Mouse (Mus musculus): ENCODE measurements around the gene Bpifa1.
"Not testable (repeated sequence)": the region's sequence is repeated elsewhere in the genome, so short reads cannot be mapped to it uniquely, and the experiment has no call there.

The Bpifa1 gene

GRCm38 (mm10) chr2:154142580-154142979, at the start of gene Bpifa1:
TSS of gene Bpifa1 (plus strand) at chr2:154142880.
- no peak for DNase-seq (ENCODE audit: low spot score)

GRCm38 (mm10) chr2:154097734-154098133, 44.9 kb upstream of the Bpifa1 start:
- no peak for DNase-seq (ENCODE audit: low spot score)

- DNase-seq (ENCODE audit: low spot score), result no peak
Observed at GRCm38 (mm10) chr2:154117381-154117780, 25.3 kb upstream of the Bpifa1 start.

GRCm38 (mm10) chr2:154130120-154130519, 12.6 kb upstream of the Bpifa1 start, which contains the start of gene Bpifa3:
TSS of gene Bpifa3 (plus strand) at chr2:154130336.
- no peak for DNase-seq (ENCODE audit: low spot score)

- no peak for DNase-seq (ENCODE audit: low spot score)
Observed at GRCm38 (mm10) chr2:154143735-154144134, 1.1 kb downstream of the Bpifa1 start.

DNA sequence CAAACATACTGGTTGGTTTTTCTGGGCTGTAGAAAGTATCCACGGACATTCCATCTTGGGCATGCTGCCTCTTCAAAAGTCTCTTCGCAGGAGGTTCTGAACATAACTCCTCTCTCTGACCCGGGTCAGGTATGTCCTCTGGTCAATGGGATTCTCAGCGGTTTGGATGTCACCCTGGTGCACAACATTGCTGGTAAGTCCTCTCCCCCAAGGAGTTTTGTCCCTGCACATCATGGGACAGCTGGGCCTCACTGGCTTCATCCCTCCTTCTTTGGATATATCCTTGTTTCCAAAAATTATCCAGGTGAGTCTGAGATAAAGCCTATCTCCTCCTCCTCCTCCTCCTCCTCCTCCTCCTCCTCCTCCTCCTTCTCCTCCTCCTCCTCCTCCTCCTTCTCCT, 4.8 kb downstream of the Bpifa1 start:
- DNase-seq (ENCODE audit: low spot score), result no peak

- DNase-seq (ENCODE audit: low spot score), result no peak
Observed at GRCm38 (mm10) chr2:154158433-154158832, 15.8 kb downstream of the Bpifa1 start.

GRCm38 (mm10) chr2:154162307-154162706, 19.6 kb downstream of the Bpifa1 start, which contains the start of gene Bpifa5:
TSS of gene Bpifa5 (plus strand) at chr2:154162607.
- DNase-seq (ENCODE audit: low spot score), result no peak

DNA sequence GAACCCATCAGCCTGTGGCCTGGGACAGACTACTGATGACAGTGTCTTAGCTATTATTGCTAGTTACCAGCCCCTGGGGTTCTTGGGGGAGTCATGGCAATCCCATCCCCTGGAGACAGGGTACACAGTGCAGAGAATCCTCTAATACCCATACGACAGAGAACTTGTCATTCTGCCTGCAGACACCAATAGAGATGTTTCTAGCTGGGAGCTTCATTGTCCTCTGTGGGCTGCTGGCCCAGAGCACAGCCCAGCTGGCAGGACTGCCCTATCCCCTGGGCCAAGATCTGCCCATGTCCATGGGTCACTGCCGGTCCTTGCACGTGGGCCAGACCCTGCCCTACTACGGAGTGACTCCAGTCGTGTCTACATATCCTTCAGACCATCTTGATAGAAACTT, 20.6 kb downstream of the Bpifa1 start:
- no peak for DNase-seq (ENCODE audit: low spot score)

GRCm38 (mm10) chr2:154169172-154169571, 26.5 kb downstream of the Bpifa1 start:
- DNase-seq (ENCODE audit: low spot score), result no peak

- no peak for DNase-seq (ENCODE audit: low spot score)
Observed at GRCm38 (mm10) chr2:154171621-154172020, 28.9 kb downstream of the Bpifa1 start.

- DNase-seq (ENCODE audit: low spot score), result peak; percentile 17
Observed at GRCm38 (mm10) chr2:154173313-154173712, 30.6 kb downstream of the Bpifa1 start.

GRCm38 (mm10) chr2:154181900-154182299, 39.2 kb downstream of the Bpifa1 start:
- DNase-seq (ENCODE audit: low spot score), result not testable (repeated sequence)

DNA sequence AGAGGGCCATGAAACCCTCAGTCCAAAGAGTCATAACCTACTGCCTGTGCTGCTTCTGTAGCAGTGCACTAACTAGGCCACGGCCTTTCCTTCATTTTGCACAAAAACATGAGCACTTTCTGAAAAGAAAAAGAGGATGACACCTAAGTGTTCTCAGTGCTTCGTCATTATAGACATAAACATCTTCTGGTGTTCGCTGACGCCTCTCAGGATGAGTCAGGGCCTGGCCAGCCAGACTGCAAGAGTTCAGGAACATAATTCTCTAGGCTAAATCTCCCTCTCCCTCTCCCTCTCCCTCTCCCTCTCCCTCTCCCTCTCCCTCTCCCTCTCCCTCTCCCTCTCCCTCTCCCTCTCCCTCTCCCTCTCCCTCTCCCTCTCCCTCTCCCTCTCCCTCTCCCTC, 40.4 kb downstream of the Bpifa1 start:
- DNase-seq (ENCODE audit: low spot score), result not testable (repeated sequence)

GRCm38 (mm10) chr2:154185319-154185718, 42.6 kb downstream of the Bpifa1 start:
- no peak for DNase-seq (ENCODE audit: low spot score)

DNA sequence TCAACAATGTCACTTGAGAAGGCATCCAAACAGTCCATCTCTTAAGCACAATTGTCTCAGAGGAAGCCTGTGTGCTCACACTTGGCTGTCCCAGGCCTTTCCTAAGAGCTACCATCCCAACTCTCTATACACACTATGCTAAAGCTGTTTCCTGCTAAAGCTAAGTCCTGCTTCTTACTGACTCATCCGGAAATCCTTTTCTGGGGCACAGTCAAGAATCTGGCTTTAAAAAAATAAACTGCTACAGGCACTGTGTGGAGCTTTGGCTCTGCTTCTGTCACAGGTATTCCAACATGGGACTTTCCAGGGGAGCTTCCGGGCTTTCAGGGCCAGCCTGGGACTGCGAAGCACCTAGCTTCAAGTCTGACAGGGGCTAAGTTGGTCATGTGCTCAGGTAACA, 43.1 kb downstream of the Bpifa1 start:
- DNase-seq (ENCODE audit: low spot score), result no peak

- no peak for DNase-seq (ENCODE audit: low spot score)
Observed at GRCm38 (mm10) chr2:154187468-154187867, 44.8 kb downstream of the Bpifa1 start.

DNA sequence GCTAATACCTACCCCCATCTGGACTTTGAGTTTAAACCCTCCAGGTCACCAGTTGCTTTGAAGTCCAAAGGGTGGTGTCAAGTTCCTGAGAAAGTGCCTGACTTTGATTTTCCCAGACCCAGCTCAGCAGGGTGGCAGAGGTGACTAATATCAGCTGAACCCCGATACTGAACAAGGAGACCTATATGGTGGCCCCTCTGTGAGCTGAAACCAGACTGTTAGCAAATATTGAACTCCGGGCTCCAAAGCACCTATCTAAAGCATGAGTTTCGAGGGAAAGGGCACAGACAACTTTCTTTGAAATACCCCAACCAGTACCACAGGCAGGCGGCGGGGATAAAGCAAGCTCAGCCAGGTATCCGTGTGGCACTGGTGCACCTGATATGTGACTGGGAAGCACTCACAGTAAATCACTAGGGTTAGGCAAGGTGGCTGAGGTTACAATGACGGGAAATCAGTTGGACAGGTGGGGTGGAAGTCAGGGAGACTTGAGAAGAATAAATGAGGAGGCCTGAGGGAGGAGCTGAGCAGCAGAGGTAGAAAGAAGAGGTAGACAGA, 47.3 kb downstream of the Bpifa1 start:
- no peak for DNase-seq (ENCODE audit: low spot score)

GRCm38 (mm10) chr2:154190546-154191258, 48.0 kb downstream of the Bpifa1 start, which contains the start of gene Bpifb1:
TSS of gene Bpifb1 (plus strand) at chr2:154190818.
- DNase-seq (ENCODE audit: low spot score), result no peak

GRCm38 (mm10) chr2:154192141-154192540, 49.5 kb downstream of the Bpifa1 start:
- no peak for DNase-seq (ENCODE audit: low spot score)

DNA sequence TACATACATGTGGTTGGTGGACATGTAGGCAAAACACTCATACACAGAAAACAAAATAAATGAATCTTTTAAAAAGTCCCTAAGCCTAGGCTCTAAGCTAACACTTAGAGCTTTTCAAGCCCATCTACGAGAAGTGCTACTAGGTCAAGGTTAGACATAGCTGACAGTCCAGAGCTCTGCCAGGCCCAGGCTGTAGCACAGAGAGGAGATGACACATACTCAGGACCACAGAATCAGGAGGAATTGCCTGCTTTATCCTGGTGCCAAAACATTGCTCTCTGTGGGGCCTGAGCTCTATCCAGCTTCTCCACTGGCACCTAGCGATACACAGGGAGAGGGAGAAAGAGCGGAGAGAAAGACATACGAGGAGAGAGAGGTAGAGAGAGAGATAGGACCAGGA, 50.4 kb downstream of the Bpifa1 start:
- no peak for DNase-seq (ENCODE audit: low spot score)

DNA sequence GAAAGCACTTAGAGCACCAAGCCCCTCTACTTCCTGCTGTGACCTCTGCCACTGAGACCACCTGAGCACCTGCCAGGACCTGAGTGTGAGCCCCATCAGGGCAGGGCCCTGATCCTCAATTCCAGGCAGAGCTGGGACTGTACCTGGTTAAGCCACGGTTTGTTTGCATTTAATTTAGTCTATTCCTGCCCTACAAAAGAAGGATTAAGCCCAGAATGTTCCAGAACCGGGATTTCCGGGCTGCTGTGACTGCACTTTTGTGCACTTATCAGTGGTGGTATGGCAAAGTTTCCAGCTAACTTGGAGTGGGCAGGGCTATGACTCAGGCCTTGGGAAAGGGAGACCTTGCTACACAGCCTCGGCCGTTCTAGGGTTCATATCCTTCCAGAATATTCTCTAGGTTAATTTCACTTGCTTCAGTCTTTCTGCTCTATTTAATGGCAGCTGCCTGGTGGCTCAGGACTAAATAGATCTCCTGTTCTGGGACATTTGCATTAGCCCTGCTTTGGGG, 51.4 kb downstream of the Bpifa1 start:
- no peak for DNase-seq (ENCODE audit: low spot score)

- no peak for DNase-seq (ENCODE audit: low spot score)
Observed at GRCm38 (mm10) chr2:154197036-154197435, 54.4 kb downstream of the Bpifa1 start.
